Mouse (Mus musculus) midbrain, embryonic 11.5 days (tissue): Measurements from ENCODE around the gene B3gnt7. TPM values are rescaled to one million over a fixed set of nuclear protein-coding genes. Genes with fewer than 3 reads are reported as not detected.

Experiments used
- ATAC-seq: fragments of 200-750 bp; cut with Nextera tagmentation; 2 replicates; pipeline ENCODE4 v1.8.0; 2017; ENCODE audit warnings: moderate TSS enrichment, moderate library complexity; ENCODE audit not compliant: low FRiP score
- DNase-seq: peaks from one replicate; pipeline ENCODE4 v3.0.0; 2015; ENCODE audit warnings: low spot score; ENCODE audit errors: missing footprints
- H3K27ac ChIP-seq: fragments of 300-500 bp; sonication (generic); 2 replicates; pipeline ENCODE4 v1.5.1; 2014; ENCODE audit warnings: low read depth, low read length
- H3K27me3 ChIP-seq: fragments of 300-500 bp; sonication (generic); 2 replicates; pipeline ENCODE4 v1.6.1; 2014; ENCODE audit warnings: mild to moderate bottlenecking, low read length, moderate library complexity, mixed read lengths; ENCODE audit not compliant: control insufficient read depth, insufficient read depth
- H3K36me3 ChIP-seq: fragments of 300-500 bp; sonication (generic); 2 replicates; pipeline ENCODE4 v1.6.1; 2014; ENCODE audit warnings: mild to moderate bottlenecking, low read length, moderate library complexity, mixed read lengths; ENCODE audit not compliant: control insufficient read depth, insufficient read depth
- H3K4me1 ChIP-seq: fragments of 300-500 bp; sonication (generic); 2 replicates; pipeline ENCODE4 v1.6.1; 2014; ENCODE audit warnings: low read length; ENCODE audit not compliant: control insufficient read depth, insufficient read depth
- H3K4me2 ChIP-seq: fragments of 300-500 bp; sonication (generic); 2 replicates; pipeline ENCODE4 v1.6.1; 2014; ENCODE audit warnings: mild to moderate bottlenecking, moderate library complexity
- H3K4me3 ChIP-seq: fragments of 300-500 bp; sonication (generic); 2 replicates; pipeline ENCODE4 v1.5.1; 2014; ENCODE audit warnings: low read depth, low read length
- H3K9ac ChIP-seq: fragments of 300-500 bp; sonication (generic); 2 replicates; pipeline ENCODE4 v1.6.1; 2014; ENCODE audit warnings: low read length
- H3K9me3 ChIP-seq: fragments of 300-500 bp; sonication (generic); 2 replicates; pipeline ENCODE4 v1.6.1; 2016; ENCODE audit warnings: low read length; ENCODE audit not compliant: control insufficient read depth
- WGBS: fragments of 180-500 bp; shearing (Covaris S2); extraction: QIAGEN DNeasy Blood & Tissue Kit; methylation state at CpG from one replicate; pipeline ENCODE4 v1.1.7; 2014; 5-methylcytosine and 5-hydroxymethylcytosine counted together
- polyA plus RNA-seq: library from polyadenylated mRNA; unstranded; fragments of >200 nt; fragmentation: Nextera tagmentation; extraction: Ambion mirVana; gene quantifications from 2 replicates; pipeline ENCODE4 v1.2.1, GENCODE M21; 2014

B3gnt7 gene
- 2.0 and 2.5 TPM in 2 replicates for polyA plus RNA-seq

DNA sequence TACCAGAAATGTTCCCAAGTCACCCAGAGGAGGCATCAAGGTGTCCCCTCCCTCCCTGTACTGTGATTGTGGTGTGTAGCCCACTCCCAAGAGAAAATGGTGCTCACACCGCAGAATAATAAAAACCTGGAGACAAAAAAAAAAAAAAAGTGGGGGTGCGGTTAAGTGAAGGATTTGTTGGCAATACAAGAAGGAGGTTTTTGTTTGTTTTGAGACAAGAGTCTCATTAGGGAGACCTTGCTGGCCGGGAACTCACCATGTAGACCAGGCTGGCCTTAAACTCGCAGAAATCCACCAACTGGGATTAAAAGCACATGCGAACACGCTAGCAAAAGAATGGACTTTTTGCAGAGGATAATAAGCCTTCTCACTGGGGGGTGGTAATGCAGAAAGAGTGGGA lies at the start of gene B3gnt7:
Gene B3gnt7 (plus strand): TSS at position 301 of the 400 bp plus-strand sequence.
- Histone ChIP-seq H3K27ac (no peak within 1 kb of the TSS), H3K36me3 (no peaks in the 10 kb centered on the region), H3K4me1 (peaks cover 12% of the 10 kb centered on the region), H3K4me2 (peak within 1 kb of the TSS; percentile 98), H3K4me3 (peak within 1 kb of the TSS; percentile 53), H3K27me3 (peaks cover 36% of the 10 kb centered on the region), H3K9ac (peak within 1 kb of the TSS; percentile 57), H3K9me3 (no peaks in the 10 kb centered on the region)
- ATAC-seq = no peak
- 21% methylated on average over 6 of the region's 6 CpGs for WGBS
- no peak for DNase-seq

DNA sequence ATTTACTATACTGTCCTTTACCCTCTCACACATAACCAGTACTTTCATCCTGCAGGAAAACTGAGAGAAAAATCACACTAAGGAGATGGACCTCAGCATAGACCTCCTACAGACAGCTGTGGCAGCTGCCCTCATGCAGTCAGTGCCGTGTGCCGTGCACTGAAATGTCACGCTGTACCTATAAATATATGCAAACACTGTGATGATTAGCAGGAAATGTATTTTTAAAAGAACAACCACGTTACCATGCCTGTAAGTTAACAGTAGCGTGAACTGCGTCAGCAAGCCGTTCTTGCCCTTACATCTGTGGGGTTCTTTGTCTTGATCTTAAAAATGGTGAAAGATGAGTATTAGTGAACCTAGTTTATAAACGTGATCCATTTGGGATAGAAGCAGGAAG lies 49.2 kb upstream of the B3gnt7 start:
- Histone ChIP-seq H3K4me1 (no peaks in the 10 kb centered on the region), H3K27ac (no peak overlapping the region), H3K9ac (no peak overlapping the region), H3K9me3 (no peaks in the 10 kb centered on the region), H3K4me2 (no peak overlapping the region), H3K4me3 (no peak overlapping the region), H3K36me3 (peaks cover 4% of the 10 kb centered on the region; the same call in 1 of the 2 replicates), H3K27me3 (no peaks in the 10 kb centered on the region)
- 89% methylated on average over 8 of the region's 8 CpGs for WGBS
- ATAC-seq = no peak
- no peak for DNase-seq

DNA sequence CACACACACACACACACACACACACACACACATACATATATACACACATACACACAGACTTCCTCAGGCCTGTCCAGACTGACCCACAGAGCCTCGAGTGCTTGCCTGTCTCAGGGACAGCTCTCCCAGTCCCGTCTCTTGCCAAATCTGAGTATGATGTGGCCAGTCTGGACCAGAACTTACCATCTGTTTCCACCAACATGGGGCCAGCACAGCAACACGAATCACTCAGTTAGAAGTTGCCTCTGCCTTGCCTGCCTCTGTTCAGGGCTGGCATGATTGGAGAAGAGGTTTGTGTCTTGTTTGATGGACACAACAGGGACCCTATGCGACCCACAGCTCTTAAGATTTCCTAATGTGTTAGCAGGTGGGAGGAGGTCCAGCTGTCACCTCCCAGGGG lies 46.3 kb upstream of the B3gnt7 start:
- H3K4me3 ChIP-seq = no peak overlapping the region
- no peak overlapping the region for H3K9ac ChIP-seq
- ATAC-seq = no peak
- no peaks in the 10 kb centered on the region for H3K4me1 ChIP-seq
- no peaks in the 10 kb centered on the region for H3K36me3 ChIP-seq
- H3K27ac ChIP-seq = no peak overlapping the region
- H3K4me2 ChIP-seq = no peak overlapping the region
- DNase-seq = no peak
- no peaks in the 10 kb centered on the region for H3K27me3 ChIP-seq
- WGBS = 83% methylated on average over 4 of the region's 4 CpGs
- H3K9me3 ChIP-seq = no peaks in the 10 kb centered on the region

DNA sequence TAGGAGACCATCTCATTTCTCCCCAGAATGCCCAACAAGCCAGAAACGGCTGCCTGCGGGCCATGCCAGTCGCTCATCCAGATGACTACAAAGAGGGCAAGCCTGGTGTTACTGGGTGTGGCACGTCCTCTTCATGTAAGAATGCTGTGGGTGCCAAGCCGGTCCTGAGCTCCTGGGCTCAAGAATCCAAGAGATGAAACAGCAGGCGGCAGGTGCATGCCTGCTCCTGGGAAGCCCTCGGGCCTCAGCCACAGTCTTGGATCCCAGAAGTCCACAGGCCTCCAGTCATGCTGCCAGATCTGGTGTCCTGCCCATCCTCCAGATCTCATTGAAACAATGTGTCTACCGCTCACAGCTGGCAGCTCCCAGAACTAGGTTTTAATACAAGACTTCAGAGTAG lies 45.4 kb upstream of the B3gnt7 start:
- ATAC-seq = no peak
- WGBS = 86% methylated on average over 8 of the region's 8 CpGs
- DNase-seq = no peak

DNA sequence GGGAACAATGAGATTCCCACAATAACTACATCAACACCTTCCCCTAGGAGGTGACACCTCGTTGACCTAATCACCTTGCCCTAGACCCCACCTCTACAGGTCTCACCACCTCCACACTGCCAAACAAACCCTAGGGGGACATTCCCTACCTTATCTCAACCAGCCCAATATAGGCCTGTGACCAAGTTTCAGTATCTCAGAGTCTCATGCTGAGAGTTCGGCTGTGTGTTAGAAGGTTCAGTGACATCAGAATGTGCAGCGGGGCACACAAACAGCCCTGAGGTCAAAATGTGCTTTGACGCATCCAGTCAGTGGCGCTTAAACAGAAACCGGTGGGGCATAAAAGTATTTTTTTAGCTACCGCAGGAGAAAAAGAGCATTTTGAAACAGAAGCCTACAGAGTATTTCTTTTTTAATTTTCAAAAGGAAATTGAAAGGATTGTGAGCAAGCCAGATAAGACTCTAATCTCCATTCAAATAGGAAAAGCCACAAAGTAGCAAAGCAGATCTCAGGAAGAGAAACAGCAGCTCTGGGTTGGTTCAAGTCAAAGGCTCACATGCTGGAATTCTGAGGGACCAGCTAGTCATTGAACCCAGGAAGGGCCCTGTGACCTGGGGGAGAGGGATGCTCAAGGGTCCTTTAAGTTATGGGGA lies 44.3 kb upstream of the B3gnt7 start:
- Histone ChIP-seq H3K4me2 (no peak overlapping the region), H3K9me3 (no peaks in the 10 kb centered on the region), H3K27ac (no peak overlapping the region), H3K4me3 (no peak overlapping the region), H3K36me3 (no peaks in the 10 kb centered on the region), H3K4me1 (no peaks in the 10 kb centered on the region), H3K27me3 (no peaks in the 10 kb centered on the region), H3K9ac (no peak overlapping the region)
- ATAC-seq (no peak), DNase-seq (no peak)
- 71% methylated on average over 7 of the region's 7 CpGs for WGBS

More for the DNA sequence above, 45.4 kb upstream of the B3gnt7 start:
- H3K9ac ChIP-seq = no peak overlapping the region
- no peaks in the 10 kb centered on the region for H3K36me3 ChIP-seq
- H3K4me1 ChIP-seq = no peaks in the 10 kb centered on the region
- H3K9me3 ChIP-seq = no peaks in the 10 kb centered on the region
- H3K4me3 ChIP-seq = no peak overlapping the region
- H3K4me2 ChIP-seq = no peak overlapping the region
- H3K27ac ChIP-seq = no peak overlapping the region
- no peaks in the 10 kb centered on the region for H3K27me3 ChIP-seq

DNA sequence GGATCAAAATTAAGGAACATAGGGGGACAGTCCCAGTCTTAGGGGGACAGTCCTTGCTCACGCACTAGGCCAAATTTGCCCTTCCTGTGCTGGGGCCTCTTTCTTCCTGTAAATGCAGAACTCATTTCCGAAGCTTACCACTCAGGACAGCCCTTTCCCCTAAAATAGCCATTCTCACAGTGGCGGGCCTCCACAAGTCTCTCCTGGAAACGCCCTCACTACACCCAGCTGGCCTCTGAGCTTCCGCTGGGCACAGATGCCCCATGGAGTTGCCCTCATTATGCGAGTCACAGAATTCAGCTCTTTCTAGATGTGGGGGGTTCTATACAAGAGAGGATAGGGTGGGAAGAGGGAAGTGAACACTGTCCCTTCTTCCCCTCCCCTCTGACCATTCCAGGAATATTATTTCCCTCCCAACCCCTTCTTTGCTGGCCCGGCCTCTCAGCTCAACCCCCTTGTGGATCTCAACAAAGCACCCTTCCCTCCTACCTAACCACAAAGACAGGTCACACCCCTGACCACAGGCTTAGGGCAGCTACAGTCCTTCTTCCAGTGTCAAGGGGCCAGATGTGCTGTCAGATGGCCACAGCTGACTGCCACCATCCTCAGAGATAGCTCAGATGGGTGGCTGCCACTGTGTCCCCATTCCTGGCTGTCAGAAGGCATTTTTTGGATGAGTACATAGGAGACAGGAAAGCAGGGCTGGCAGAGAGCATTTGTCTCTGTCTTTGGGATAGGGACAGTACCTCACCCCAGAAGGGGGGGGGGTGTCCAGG lies 38.9 kb upstream of the B3gnt7 start:
- no peak overlapping the region for H3K9ac ChIP-seq
- H3K27ac ChIP-seq = no peak overlapping the region
- no peaks in the 10 kb centered on the region for H3K9me3 ChIP-seq
- 70% methylated on average over 7 of the region's 7 CpGs for WGBS
- H3K4me1 ChIP-seq = no peaks in the 10 kb centered on the region
- no peak overlapping the region for H3K4me2 ChIP-seq
- no peaks in the 10 kb centered on the region for H3K27me3 ChIP-seq
- no peak for DNase-seq
- no peak overlapping the region for H3K4me3 ChIP-seq
- H3K36me3 ChIP-seq = no peaks in the 10 kb centered on the region
- ATAC-seq = no peak

DNA sequence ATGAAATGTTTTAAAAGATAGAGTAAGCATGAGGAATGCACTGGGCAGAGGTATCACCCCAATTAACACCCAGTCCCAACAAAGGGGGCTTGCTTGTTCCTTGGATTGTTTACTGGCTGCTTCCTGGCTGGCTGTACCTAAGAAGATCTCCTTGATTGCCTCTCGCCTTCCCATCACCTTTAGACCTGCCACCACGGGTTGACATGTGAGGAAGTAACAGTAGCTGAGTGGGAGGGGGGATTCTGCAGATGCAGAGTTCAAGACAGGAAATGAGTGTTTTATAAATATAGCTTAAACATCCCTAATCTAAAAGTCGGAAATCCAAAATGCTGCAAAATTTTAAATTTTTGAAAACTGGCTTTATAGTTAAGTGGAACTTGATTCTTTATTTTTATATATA lies 37.6 kb upstream of the B3gnt7 start:
- Histone ChIP-seq H3K4me3 (no peak overlapping the region), H3K4me2 (no peak overlapping the region), H3K4me1 (no peaks in the 10 kb centered on the region), H3K9me3 (no peaks in the 10 kb centered on the region), H3K27me3 (no peaks in the 10 kb centered on the region), H3K9ac (no peak overlapping the region), H3K27ac (no peak overlapping the region), H3K36me3 (no peaks in the 10 kb centered on the region)
- WGBS = 73% methylated on average over 3 of the region's 3 CpGs
- ATAC-seq = no peak
- no peak for DNase-seq

DNA sequence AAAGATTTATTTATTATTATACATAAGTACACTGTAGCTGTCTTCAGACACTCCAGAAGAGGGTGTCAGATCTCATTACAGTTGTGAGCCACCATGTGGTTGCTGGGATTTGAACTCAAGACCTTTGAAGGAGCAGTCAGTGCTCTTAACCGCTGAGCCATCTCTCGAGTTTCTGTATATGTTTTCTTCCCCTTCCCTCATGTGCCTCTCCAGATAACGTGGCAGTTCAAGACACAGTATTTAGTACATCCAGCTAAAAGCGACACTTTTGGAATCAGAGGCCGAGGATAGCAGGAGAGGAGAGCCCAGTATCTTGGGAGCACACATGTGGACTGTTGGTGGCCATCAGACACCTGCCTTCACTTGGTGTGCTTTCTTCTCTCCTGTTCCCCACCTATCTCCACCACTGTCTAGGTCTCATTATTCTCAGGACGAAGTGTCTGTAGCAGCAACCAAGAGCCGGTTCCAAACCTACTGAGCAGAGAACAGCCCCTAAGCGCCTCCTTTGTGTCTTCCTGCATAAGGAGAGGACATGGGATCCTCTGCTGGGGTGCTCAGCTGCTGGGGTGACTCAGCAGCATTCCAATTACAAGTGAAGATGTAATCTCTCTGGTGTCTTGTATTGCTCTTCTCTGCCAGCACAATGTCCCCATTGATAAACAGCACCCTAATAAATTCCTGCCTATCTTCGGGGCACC lies 34.0 kb upstream of the B3gnt7 start:
- Histone ChIP-seq H3K27ac (no peak overlapping the region), H3K36me3 (no peaks in the 10 kb centered on the region), H3K4me1 (no peaks in the 10 kb centered on the region), H3K27me3 (no peaks in the 10 kb centered on the region), H3K4me3 (no peak overlapping the region), H3K9ac (no peak overlapping the region), H3K4me2 (no peak overlapping the region), H3K9me3 (no peaks in the 10 kb centered on the region)
- WGBS = 89% methylated on average over 9 of the region's 9 CpGs
- no peak for ATAC-seq
- DNase-seq = no peak

DNA sequence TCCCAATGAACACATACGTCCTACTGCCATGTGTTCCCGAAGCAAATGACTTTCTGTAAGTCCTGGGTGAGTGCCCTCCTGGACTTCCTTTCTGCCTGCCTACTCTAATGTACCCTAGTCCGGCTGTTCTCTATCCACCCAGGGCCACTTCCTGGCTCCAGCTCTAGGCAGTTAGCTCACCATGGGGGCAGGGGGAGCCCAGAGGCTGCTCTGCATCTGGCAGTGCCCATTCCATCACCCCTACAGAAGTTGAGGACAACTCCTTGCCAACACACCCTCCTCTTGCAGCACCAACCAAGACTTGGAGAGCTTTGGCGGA lies 33.5 kb upstream of the B3gnt7 start:
- ATAC-seq = no peak
- Histone ChIP-seq H3K4me3 (no peak overlapping the region), H3K9ac (no peak overlapping the region), H3K27me3 (no peaks in the 10 kb centered on the region), H3K4me2 (no peak overlapping the region), H3K36me3 (no peaks in the 10 kb centered on the region), H3K27ac (no peak overlapping the region), H3K4me1 (no peaks in the 10 kb centered on the region), H3K9me3 (no peaks in the 10 kb centered on the region)
- no peak for DNase-seq
- WGBS = 81% methylated on average over 4 of the region's 4 CpGs
